Mouse (Mus musculus) lung, postnatal 25 days (tissue): ENCODE data around the gene BC025920.

Experiments
- DNase-seq: peaks from one replicate; pipeline ENCODE4 v3.0.0; 2022; ENCODE audit warnings: low spot score

Gene BC025920

DNA sequence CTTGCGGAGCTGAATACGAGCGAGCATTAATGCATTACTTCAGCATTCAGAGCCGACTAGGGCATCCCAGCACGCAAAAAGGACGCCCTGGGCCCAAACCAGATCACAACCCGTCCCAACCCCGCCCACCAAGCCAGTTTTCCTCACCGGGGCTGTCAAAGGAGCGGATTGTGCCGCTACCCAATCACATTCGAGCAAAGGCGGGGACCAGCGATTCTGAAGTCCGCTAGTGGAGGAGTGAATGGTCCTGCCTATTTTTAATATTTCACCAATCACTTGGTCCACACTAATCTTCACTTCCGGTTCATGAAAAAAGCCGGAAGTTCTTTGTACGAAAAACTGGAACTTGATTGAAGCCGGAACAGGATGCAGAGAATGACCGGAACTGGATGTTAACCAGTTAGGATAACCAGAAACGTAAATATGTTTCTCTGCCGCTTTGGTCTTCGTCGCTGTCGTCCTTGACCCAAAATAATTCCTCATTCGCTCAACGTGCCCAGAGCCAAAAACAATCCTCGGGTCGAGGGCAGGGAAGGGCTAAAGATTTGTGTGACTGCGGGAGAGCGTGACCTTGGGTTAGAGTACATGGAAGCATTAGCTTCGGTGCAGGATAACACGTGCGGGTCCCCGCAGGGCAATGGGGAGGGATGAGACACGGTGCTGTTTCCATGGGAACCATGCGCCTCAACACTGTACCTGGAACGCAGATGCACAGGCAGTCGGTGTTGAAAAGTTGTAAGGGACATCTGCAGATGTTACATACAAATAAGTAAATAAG lies at the start of gene BC025920:
Gene BC025920, plus strand, starts transcription at position 297 of the 778 bp plus-strand sequence.
- DNase-seq, result peak; percentile 98

GRCm38 (mm10) chr10:81556282-81556681 lies 49.8 kb upstream of the BC025920 start:
- no peak for DNase-seq

DNA sequence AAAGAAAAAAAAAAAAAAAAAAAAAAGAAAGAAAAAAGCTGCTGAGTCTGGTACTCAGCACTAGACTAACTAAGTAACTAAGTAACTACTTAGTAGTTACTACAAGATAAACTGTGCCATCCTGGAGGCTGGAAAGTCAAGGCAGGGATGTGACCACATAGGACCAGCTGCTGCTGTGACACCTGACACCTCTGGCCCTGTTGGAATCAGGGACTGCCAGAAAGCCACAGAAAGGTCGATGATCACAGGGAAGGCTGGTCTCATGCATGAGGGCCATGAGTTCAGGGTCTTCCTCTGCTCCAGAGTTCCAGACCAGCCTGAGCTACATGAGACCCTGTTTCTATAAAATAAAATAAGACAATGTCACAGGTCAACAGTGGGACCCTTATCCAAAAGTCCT lies 48.6 kb upstream of the BC025920 start:
- DNase-seq, result no peak

GRCm38 (mm10) chr10:81559163-81559626 lies 46.9 kb upstream of the BC025920 start, which contains the start of gene Aes:
Gene Aes, plus strand, starts transcription at chr10:81559488.
- DNase-seq, result peak; percentile 83

GRCm38 (mm10) chr10:81559627-81560539 lies 46.2 kb upstream of the BC025920 start:
- peak; percentile 66 for DNase-seq

- peak; percentile 69 for DNase-seq
Observed at GRCm38 (mm10) chr10:81560719-81561459, 45.2 kb upstream of the BC025920 start.

- no peak for DNase-seq
Observed at GRCm38 (mm10) chr10:81562411-81562810, 43.7 kb upstream of the BC025920 start.

GRCm38 (mm10) chr10:81563481-81563880 lies 42.6 kb upstream of the BC025920 start:
- DNase-seq, result no peak

GRCm38 (mm10) chr10:81564216-81564615 lies 41.9 kb upstream of the BC025920 start:
- DNase-seq, result peak; percentile 59

DNA sequence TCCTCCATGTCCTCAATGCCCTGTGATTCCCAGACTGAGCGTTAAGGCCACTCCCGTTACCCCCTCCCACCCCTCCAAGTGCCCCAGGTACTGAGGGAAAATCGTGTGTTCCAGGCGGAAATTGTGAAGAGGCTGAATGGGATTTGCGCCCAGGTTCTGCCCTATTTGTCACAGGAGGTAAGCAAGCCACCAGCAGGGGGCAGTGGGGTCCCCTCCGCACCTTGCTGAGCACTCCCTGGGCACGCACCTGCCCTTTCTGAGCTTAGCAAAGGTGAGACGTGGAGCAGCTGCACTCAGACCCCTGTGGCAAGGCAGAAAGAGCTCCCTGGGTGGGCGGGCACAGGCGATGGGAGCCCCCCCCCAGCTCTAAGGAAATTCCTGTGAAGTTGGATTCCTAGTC lies 41.3 kb upstream of the BC025920 start:
- peak; percentile 61 for DNase-seq

- DNase-seq, result no peak
Observed at GRCm38 (mm10) chr10:81565257-81566228, 40.5 kb upstream of the BC025920 start.

DNA sequence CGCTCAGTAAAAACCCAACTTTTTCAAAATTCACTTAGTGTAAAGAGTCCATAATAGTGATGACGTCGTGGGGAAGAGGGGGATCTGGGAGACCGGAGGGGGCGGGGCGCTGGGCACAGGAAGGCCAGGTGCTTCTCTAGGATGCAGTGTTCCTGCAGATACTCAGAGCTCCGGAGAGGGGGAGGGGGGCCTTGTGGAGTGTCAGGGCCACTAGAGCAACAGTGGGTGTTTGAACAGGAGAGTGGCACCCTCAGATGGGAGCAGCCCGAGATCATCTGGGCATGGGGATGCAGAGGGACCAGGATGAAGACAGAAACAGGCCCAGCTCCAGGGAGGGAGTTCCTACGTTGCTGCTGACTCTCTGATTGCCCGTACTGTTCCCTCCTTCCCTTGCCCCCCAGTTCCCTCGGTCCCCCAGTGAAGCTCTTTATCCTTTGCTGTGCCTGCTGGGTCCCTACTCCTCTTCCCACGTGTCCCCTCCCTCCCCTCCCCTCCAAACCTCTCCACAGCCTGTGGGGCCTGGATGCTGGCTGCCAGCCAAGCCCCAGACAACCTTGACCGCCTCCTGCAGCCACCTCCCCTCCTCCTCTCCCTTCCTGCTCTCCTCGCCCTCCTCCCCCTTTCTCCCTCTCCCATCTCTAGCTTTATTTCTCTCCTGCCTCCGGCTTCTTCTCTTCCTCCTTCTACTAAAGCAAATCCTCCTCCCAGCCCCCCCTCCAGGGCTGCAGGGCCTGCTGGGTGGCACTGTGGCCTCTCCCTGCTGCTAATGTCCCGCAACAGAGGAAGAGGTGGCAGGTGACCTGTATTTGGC lies 37.5 kb upstream of the BC025920 start:
- no peak for DNase-seq

DNA sequence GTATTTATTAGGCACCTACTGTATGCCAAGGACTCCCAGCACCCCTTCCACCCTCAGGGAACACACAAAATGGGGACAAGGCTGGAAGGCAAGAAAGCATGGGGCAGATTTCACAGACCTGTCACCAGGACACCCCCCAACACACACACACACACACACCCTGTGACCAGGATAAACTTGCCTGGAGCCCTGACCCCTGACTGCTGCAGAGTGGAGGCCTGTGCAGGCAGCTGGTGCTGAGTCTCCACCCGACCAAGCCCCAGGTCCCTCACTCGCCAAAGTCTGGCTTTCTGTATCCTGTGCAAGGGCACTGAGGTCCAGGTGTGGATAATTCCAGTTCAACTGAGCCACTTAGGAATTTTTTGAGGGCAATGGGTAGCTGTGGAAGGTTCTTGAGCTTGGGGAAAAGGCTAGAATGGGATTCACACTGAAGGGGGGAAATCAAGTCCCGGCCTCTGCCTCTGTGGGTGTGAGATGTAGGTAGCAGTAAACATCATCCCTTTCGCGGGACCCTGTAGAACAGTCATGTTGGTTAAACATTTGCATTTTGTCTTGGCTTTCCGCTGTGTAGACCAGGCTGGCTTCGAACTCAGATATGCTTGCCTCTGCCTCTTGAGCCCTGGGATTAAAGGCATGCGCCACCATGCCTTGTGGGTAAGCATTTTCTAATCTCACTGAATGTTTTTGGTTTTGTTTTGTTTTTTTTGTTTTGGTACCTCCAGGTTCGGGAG lies 36.4 kb upstream of the BC025920 start:
- no peak for DNase-seq

DNA sequence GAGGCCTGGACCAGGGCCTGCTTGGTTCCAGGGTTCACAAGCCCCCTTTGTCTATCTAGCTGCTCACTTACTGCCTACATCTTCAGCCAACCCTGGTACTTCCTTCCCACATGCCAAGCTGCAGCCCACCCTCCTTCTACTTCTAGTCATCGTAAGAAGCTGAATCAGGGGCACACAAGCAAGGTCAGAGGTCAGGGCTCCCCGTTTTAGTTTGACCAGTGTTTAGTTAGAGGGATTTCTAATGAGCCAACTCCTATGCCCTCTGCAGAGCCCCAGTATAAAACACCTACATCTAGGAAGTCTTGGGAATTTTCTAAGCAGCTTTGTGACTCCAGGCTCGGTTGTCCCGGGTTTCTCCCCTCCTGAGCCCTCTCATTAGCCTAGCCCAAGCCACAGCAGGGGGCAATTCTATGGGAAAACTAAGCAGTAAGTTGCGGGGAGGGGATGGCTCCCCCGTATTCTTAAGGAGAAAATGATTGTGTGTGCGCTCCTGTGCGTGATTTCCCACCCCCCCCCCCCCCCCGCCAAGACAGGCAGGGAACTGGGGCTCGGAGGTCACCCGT lies 35.8 kb upstream of the BC025920 start:
- no peak for DNase-seq

DNA sequence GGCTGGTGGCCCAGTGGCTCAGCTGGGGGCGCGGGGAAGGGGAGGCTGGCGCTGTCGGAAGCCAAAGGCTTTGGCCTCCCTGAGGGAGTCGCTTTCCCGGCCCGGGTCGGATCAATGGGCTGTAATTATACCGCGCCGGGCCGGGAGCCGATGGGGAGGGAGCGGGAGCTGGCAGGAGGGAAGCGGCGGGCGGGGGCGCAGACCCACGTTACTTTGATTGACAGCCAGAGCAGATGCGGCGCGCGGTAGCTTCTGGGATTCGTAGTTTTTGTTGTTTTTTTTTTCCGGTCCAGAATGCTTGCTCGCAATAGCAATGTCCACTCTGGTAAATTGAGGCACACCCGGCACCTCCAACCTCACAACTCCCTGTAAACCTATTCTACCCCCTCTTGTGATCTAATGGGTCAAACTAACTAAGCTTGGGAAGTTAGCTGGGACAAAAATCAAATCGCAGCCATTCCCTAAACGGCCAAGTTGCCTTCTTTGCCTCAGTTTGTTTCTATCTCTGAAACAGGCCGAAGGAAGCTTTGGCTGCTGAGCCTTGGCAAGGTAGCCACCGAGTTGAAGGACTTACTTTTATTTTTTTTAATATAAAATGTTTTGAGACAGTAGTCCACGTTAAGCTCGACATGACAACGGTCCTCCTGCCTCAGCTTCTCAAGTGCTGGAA lies 35.1 kb upstream of the BC025920 start:
- DNase-seq, result peak; percentile 95

GRCm38 (mm10) chr10:81571501-81571876 lies 34.6 kb upstream of the BC025920 start:
- peak; percentile 100 for DNase-seq

- DNase-seq, result no peak
Observed at GRCm38 (mm10) chr10:81572133-81572671, 33.9 kb upstream of the BC025920 start.

DNA sequence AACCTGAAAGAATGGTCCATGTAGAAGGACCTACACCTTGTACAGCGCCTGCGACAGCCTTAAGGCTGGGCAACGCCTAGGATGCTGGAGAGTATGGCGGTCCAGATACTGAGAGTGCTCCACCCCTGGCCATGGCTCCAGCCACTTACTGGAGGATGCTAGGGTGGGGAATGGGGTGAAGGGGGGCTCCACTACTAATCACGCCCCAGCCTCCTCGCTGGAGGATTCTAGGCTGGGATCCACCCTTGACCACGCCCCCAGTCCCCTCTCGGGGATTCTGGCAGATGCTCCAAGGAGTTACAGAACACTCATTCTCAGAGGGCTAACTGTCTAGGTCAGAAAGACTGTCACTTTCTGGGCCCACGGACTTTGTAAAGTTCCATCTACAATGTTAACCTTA lies 33.1 kb upstream of the BC025920 start:
- no peak for DNase-seq
